Mouse (Mus musculus): ENCODE measurements around the gene Hif3a.

DNA sequence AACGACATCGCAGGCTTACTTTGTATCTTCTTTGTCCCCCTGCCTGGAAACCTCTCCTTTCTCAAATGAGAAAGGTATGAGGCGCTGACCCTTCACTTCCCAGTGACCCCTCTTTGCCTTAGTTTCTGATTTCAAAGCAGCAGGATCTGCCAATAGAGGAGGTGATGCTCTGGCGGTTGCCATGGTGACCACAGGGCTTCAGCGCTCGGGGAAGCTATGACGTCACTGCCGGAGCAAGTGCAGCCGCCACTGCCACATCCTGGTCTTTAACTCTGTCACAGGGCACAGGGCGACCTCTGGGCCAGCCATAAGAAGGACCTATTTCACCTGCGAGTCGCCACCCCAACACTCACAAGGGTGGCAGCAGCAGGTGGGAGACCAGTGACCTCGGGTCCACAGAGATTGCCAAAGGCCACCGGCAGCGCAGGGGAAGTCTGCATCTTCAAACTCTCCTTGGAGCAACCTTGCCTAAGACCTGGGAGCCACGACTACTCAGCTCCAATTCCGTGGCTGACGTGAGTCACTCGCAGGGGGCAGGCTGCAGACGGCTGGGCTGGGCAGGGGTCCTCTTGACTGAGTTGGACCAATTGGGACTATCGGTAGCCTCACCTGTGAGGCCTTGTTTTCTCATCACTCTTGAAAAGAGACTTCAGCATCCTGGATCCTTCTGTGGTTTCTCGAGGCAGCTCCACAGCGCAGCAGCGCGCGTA, 79.2 kb downstream of the Hif3a start, which contains the start of gene Gm42372:
- no peak for TF ChIP-seq POLR2A (IDR thresholded peaks at IDR 0.05; ENCODE audit: insufficient read length, low read depth)
- TF ChIP-seq MAX (IDR thresholded peaks at IDR 0.05; ENCODE audit: low read depth): no peak
- no peak for TF ChIP-seq CEBPB (IDR thresholded peaks at IDR 0.05; ENCODE audit: insufficient read depth, poor library complexity, severe bottlenecking)
- TF ChIP-seq TCF12 (IDR thresholded peaks at IDR 0.05; ENCODE audit: insufficient read depth, poor library complexity, severe bottlenecking): no peak
- no peak for TF ChIP-seq MYOD1 (IDR thresholded peaks at IDR 0.05; ENCODE audit: control insufficient read depth in 1 of 3, insufficient read length in 2 of 3, low read depth in 2 of 3)
- TF ChIP-seq TCF3 (IDR thresholded peaks at IDR 0.05; ENCODE audit: insufficient read length, low read depth): no peak
- no peak for TF ChIP-seq POLR2AphosphoS2 (IDR thresholded peaks at IDR 0.05; ENCODE audit: insufficient read length, low read depth)
- no peak for TF ChIP-seq USF1 (IDR thresholded peaks at IDR 0.05; ENCODE audit: low read depth)
- TF ChIP-seq REST (IDR thresholded peaks at IDR 0.05; ENCODE audit: insufficient read depth, insufficient read length): no peak
- TF ChIP-seq MYOG (IDR thresholded peaks at IDR 0.05; ENCODE audit: control insufficient read depth in 1 of 3, insufficient read depth in 1 of 3, insufficient read length in 2 of 3, low read depth in 2 of 3): no peak
- TF ChIP-seq E2F4 (IDR thresholded peaks at IDR 0.05; ENCODE audit: insufficient read depth): no peak
